Mouse (Mus musculus) E14TG2a.4 (cell line): ENCODE data around the gene Gm49388.

Experiments used
- H3K27me3 ChIP-seq: 2 replicates; pipeline ENCODE4 v1.6.1; 2014; ENCODE audit warnings: low read length, control low read depth; ENCODE audit not compliant: insufficient read depth
- H3K36me3 ChIP-seq: 2 replicates; pipeline ENCODE4 v1.6.1; 2014; ENCODE audit warnings: low read length, control low read depth; ENCODE audit not compliant: insufficient read depth
- H3K4me1 ChIP-seq: replicated peaks from 2 replicates; pipeline ENCODE4 v1.6.1; 2014; ENCODE audit warnings: low read depth, low read length, control low read depth
- H3K4me3 ChIP-seq: replicated peaks from 2 replicates; pipeline ENCODE4 v1.5.1; 2014; ENCODE audit warnings: mild to moderate bottlenecking, low read length
- H3K9me3 ChIP-seq: 2 replicates; pipeline ENCODE4 v1.6.1; 2014; ENCODE audit warnings: low read length, control low read depth
- CTCF ChIP-seq: conservative IDR thresholded peaks from 2 replicates; pipeline ENCODE4 v1.5.1; 2014; ENCODE audit warnings: low read length
- NANOG ChIP-seq: IDR thresholded peaks from 2 replicates; pipeline ENCODE4 v1.6.1; 2014; ENCODE audit warnings: borderline replicate concordance, low read length, mixed read lengths
- POU5F1 ChIP-seq: IDR thresholded peaks from 2 replicates; pipeline ENCODE4 v1.6.1; 2014; ENCODE audit warnings: low read length, borderline replicate concordance

The Gm49388 gene

GRCm38 (mm10) chr7:127785308-127785707 lies at the start of gene Gm49388:
TSS of gene Gm49388 (plus strand) at chr7:127785608.
- Histone ChIP-seq H3K9me3 (no peaks in the 10 kb centered on the region), H3K27me3 (no peaks in the 10 kb centered on the region), H3K4me3 (no peak within 1 kb of the TSS), H3K4me1 (peaks cover 17% of the 10 kb centered on the region), H3K36me3 (peaks cover 97% of the 10 kb centered on the region)
- TF ChIP-seq NANOG, result no peak
- TF ChIP-seq CTCF, result no peak
- no peak for TF ChIP-seq POU5F1

GRCm38 (mm10) chr7:127744366-127745045 lies 40.9 kb upstream of the Gm49388 start, which contains the start of gene Fbxl19:
TSS of gene Fbxl19 (plus strand) at chr7:127744543.
- Histone ChIP-seq H3K9me3 (no peaks in the 10 kb centered on the region), H3K27me3 (no peaks in the 10 kb centered on the region), H3K36me3 (peaks cover 14% of the 10 kb centered on the region), H3K4me1 (peaks cover 61% of the 10 kb centered on the region), H3K4me3 (peak within 1 kb of the TSS; percentile 92)
- peak; percentile 49 for TF ChIP-seq CTCF
- no peak for TF ChIP-seq POU5F1

GRCm38 (mm10) chr7:127745251-127745651 lies 40.2 kb upstream of the Gm49388 start:
- Histone ChIP-seq H3K4me1 (peaks cover 68% of the 10 kb centered on the region), H3K36me3 (peaks cover 21% of the 10 kb centered on the region), H3K27me3 (no peaks in the 10 kb centered on the region), H3K4me3 (peak overlapping the region; percentile 92), H3K9me3 (no peaks in the 10 kb centered on the region)
- TF ChIP-seq CTCF (no peak), POU5F1 (no peak), NANOG (no peak)

GRCm38 (mm10) chr7:127745652-127746493 lies 39.5 kb upstream of the Gm49388 start:
- H3K9me3 ChIP-seq, result no peaks in the 10 kb centered on the region
- TF ChIP-seq POU5F1 (no peak), CTCF (no peak), NANOG (no peak)

DNA sequence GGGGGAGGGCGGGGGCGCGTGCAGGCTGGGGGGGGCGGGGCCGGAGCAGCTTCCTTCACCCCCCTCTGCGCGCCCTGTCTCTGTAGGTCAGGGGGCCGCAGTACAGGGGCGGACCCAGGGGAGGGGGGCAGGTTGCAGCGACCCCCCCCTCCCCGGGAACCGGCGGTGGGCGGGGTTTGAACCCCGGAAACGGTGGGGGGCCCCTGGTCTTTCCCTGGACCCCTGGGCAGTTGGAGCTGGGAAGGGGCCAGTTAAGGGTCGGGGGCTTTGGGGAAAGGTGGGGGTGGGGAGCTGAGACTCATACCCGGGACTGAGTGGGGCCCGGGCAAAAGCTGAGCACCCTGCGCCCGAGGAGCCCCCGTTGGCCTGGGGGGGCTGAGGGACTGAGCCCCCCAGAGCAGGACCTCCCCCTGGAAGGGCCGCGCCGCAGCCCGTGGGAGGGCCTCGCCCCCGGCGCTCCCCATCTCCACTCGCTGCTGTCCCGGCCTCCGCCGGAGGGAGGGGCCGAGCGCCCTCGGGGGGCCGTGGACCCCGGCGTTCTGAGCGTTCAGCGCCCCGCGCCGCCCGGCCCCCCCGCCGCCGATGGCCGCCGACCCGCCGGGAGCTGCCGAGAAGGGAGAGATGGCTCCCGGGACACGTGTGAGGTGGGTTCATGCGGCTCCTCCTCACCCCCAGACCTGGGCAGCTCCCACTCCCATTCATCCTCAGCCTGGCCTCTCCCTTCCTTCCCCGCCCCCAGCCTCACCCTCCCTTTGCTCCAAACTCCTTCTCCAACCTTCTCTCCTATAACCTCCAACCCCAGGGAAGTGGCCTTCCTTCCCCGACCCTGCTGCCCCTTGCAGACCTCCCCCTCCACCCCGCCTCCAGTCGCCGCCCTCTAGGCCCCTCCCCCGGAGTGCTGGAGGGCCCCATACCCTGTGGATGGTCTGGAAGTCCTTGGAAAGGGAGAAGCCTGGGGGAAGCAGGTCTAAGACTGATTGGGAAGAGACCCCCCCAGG lies 38.6 kb upstream of the Gm49388 start:
- Histone ChIP-seq H3K4me3 (peak overlapping the region; percentile 92), H3K36me3 (peaks cover 36% of the 10 kb centered on the region), H3K27me3 (no peaks in the 10 kb centered on the region), H3K9me3 (no peaks in the 10 kb centered on the region), H3K4me1 (peaks cover 70% of the 10 kb centered on the region)
- TF ChIP-seq NANOG, result no peak
- no peak for TF ChIP-seq CTCF
- TF ChIP-seq POU5F1, result no peak

More at GRCm38 (mm10) chr7:127745652-127746493, 39.5 kb upstream of the Gm49388 start:
- H3K36me3 ChIP-seq, result peaks cover 27% of the 10 kb centered on the region
- H3K27me3 ChIP-seq, result no peaks in the 10 kb centered on the region
- H3K4me3 ChIP-seq, result peak overlapping the region; percentile 92
- H3K4me1 ChIP-seq, result peaks cover 70% of the 10 kb centered on the region

DNA sequence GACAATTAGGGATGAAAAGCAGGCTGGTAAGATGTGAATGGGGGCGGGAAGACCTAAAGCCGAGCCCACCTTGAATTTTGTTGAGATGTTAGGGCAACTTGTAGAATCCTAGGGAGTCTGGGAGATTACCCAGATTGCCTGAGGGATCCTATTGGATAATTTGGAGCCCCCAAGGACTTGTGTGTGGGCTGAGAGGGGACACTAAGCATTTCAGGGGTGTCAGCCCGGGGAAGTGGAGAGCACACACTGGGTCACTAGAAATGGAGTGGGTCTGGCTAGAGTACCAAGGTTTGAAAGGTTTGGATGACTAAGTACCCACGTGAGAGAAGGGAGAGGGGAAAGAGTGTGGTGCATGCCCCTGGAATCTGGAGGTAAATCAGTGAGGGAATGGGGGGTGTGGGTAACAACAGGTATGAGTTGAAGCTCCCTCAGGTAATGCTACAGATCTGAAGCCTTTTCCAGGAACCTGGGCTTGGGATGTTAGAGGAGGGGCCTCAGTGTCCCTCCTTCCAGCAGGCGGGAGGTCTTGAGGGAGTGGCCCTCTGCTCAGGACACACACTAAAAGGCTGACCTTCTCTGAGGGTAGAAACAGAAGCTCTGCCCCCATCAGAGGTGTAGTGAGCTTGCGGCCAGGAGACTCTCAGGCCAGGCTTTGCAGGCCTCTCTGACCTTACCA lies 37.7 kb upstream of the Gm49388 start:
- peak overlapping the region; percentile 92 for H3K4me3 ChIP-seq
- no peak for TF ChIP-seq POU5F1
- no peak for TF ChIP-seq CTCF
- TF ChIP-seq NANOG, result no peak
- H3K9me3 ChIP-seq, result no peaks in the 10 kb centered on the region
- no peaks in the 10 kb centered on the region for H3K27me3 ChIP-seq
- peaks cover 71% of the 10 kb centered on the region for H3K4me1 ChIP-seq
- peaks cover 46% of the 10 kb centered on the region for H3K36me3 ChIP-seq

- Histone ChIP-seq H3K4me3 (peak overlapping the region; percentile 92), H3K27me3 (no peaks in the 10 kb centered on the region), H3K4me1 (peaks cover 74% of the 10 kb centered on the region), H3K9me3 (no peaks in the 10 kb centered on the region), H3K36me3 (peaks cover 51% of the 10 kb centered on the region)
- TF ChIP-seq CTCF, result no peak
- TF ChIP-seq NANOG, result no peak
Observed at GRCm38 (mm10) chr7:127748235-127748560, 37.2 kb upstream of the Gm49388 start.
